9 mouse cellular contexts compared by ENCODE assay signal in the genomic region with DNA sequence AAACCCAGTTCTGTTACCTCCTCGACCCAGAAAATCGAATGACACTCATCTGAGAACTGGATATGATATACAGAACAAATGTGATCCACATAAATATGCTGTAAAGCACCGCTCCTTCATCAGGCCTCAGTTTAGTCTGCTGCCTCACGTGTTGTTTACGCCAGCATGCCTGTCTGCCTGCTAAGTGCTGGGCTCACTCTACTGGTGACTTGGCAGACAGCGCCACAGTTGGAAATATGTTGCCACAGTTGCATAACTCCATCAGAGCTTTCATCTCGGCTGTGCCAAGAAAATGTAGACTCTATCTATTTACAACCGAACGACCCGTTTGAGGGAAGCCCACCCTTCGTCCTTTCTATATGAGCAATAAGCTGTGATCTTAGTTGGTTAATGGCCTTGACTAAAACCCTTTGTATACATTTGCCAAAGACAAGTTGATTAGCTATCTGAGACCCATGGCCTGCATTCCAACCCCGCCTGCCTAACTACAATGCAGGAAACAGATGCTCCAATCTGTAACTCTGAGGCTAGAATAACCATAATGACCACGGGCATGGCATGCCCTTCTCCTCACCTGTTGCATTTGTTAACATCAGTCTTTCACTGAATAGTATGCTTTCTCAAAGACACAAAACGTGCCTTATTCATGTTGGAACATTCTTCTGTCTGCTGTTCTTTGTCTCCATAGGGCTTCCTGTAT. TPM values are rescaled to one million over a fixed set of nuclear protein-coding genes. Genes with fewer than 3 reads are reported as not detected.
DNase-seq lines count a peak whose midpoint lies in the region; ATAC-seq and TF ChIP-seq lines count a peak whose summit lies in the region.
"Had no signal": no experiment of that assay in that cellular context is flagged by ENCODE, and none has a peak within 500 bp of the region (broad histone marks: within the 10 kb centered on the region; RNA-seq: fewer than 3 reads in every experiment).

No protein-coding gene starts in this region.

- H3K27me3 ChIP-seq in hindbrain, postnatal 0 days (ENCODE audit: insufficient read depth, low read length): no peaks in the 10 kb centered on the region
- no peaks in the 10 kb centered on the region for H3K27me3 ChIP-seq in hindbrain, embryonic 14.5 days (ENCODE audit: control insufficient read depth, insufficient read depth, low read length)
- H3K27me3 ChIP-seq in forebrain, embryonic 16.5 days (replicated peaks; ENCODE audit: control insufficient read depth, insufficient read depth, low read length): no peaks in the 10 kb centered on the region
- H3K27me3 ChIP-seq in midbrain, embryonic 10.5 days (ENCODE audit: low read depth, poor library complexity, severe bottlenecking): no peaks in the 10 kb centered on the region
- H3K27me3 ChIP-seq in hindbrain, embryonic 10.5 days (ENCODE audit: insufficient read depth, poor library complexity, severe bottlenecking): no peaks in the 10 kb centered on the region

- H3K4me1 ChIP-seq in hindbrain, postnatal 0 days (ENCODE audit: insufficient read depth, low read length): no peaks in the 10 kb centered on the region
- no peaks in the 10 kb centered on the region for H3K4me1 ChIP-seq in hindbrain, embryonic 14.5 days (replicated peaks; ENCODE audit: control insufficient read depth, insufficient read depth, low read length)
- H3K4me1 ChIP-seq in forebrain, embryonic 16.5 days (replicated peaks; ENCODE audit: control insufficient read depth, insufficient read depth, low read length): no peaks in the 10 kb centered on the region
- no peaks in the 10 kb centered on the region for H3K4me1 ChIP-seq in midbrain, embryonic 10.5 days
- H3K4me1 ChIP-seq in hindbrain, embryonic 10.5 days (replicated peaks): no peaks in the 10 kb centered on the region

- no peak overlapping the region for H3K27ac ChIP-seq in hindbrain, postnatal 0 days
- no peak overlapping the region for H3K27ac ChIP-seq in hindbrain, embryonic 14.5 days
- H3K27ac ChIP-seq in forebrain, embryonic 16.5 days (ENCODE audit: low read length): no peak overlapping the region
- H3K27ac ChIP-seq in midbrain, embryonic 10.5 days (replicated peaks): no peak overlapping the region
- no peak overlapping the region for H3K27ac ChIP-seq in hindbrain, embryonic 10.5 days
- H3K27ac ChIP-seq: liver, embryonic 14.5 days had no signal

- no peaks in the 10 kb centered on the region for H3K9me3 ChIP-seq in hindbrain, postnatal 0 days (ENCODE audit: low read length)
- no peaks in the 10 kb centered on the region for H3K9me3 ChIP-seq in hindbrain, embryonic 14.5 days (ENCODE audit: control insufficient read depth, low read length)
- H3K9me3 ChIP-seq in forebrain, embryonic 16.5 days (ENCODE audit: control insufficient read depth, low read length): no peaks in the 10 kb centered on the region
- H3K9me3 ChIP-seq in midbrain, embryonic 10.5 days (replicated peaks): no peaks in the 10 kb centered on the region
- H3K9me3 ChIP-seq in hindbrain, embryonic 10.5 days: no peaks in the 10 kb centered on the region

- ATAC-seq in hindbrain, postnatal 0 days: no peak
- no peak for ATAC-seq in hindbrain, embryonic 14.5 days (ENCODE audit: low FRiP score)
- peak; percentile 96 for ATAC-seq in forebrain, embryonic 16.5 days

- no peak overlapping the region for H3K4me2 ChIP-seq in hindbrain, postnatal 0 days (ENCODE audit: low read depth, low read length)
- no peak overlapping the region for H3K4me2 ChIP-seq in hindbrain, embryonic 14.5 days (replicated peaks)
- no peak overlapping the region for H3K4me2 ChIP-seq in forebrain, embryonic 16.5 days (ENCODE audit: low read length)

- no peak overlapping the region for H3K4me3 ChIP-seq in hindbrain, postnatal 0 days (ENCODE audit: low read length)
- no peak overlapping the region for H3K4me3 ChIP-seq in hindbrain, embryonic 14.5 days (replicated peaks; ENCODE audit: low read length)
- H3K4me3 ChIP-seq in forebrain, embryonic 16.5 days (replicated peaks; ENCODE audit: low read length): no peak overlapping the region
- no peak overlapping the region for H3K4me3 ChIP-seq in midbrain, embryonic 10.5 days
- H3K4me3 ChIP-seq in hindbrain, embryonic 10.5 days: no peak overlapping the region

- no peaks in the 10 kb centered on the region for H3K36me3 ChIP-seq in hindbrain, postnatal 0 days (ENCODE audit: insufficient read depth, low read length)
- H3K36me3 ChIP-seq in hindbrain, embryonic 14.5 days (replicated peaks; ENCODE audit: control insufficient read depth, insufficient read depth): no peaks in the 10 kb centered on the region
- no peaks in the 10 kb centered on the region for H3K36me3 ChIP-seq in forebrain, embryonic 16.5 days (ENCODE audit: control insufficient read depth, insufficient read depth)
- H3K36me3 ChIP-seq in midbrain, embryonic 10.5 days: no peaks in the 10 kb centered on the region
- H3K36me3 ChIP-seq in hindbrain, embryonic 10.5 days: no peaks in the 10 kb centered on the region

- WGBS in hindbrain, postnatal 0 days: 68% methylated on average over 14 of the region's 14 CpGs
- WGBS in hindbrain, embryonic 14.5 days: 85% methylated on average over 14 of the region's 14 CpGs
- WGBS in forebrain, embryonic 16.5 days: 67% methylated on average over 14 of the region's 14 CpGs
- 85% methylated on average over 14 of the region's 14 CpGs for WGBS in midbrain, embryonic 10.5 days
- 90% methylated on average over 14 of the region's 14 CpGs for WGBS in hindbrain, embryonic 10.5 days

- TF ChIP-seq CTCF in hindbrain, postnatal 0 days (IDR thresholded peaks at IDR 0.05; ENCODE audit: low read depth): peak; percentile 18; the same call in 1 of the 2 replicates

- no peak overlapping the region for H3K9ac ChIP-seq in hindbrain, postnatal 0 days (replicated peaks; ENCODE audit: low read length)
- no peak overlapping the region for H3K9ac ChIP-seq in hindbrain, embryonic 14.5 days
- H3K9ac ChIP-seq in forebrain, embryonic 16.5 days (replicated peaks; ENCODE audit: low read depth, low read length): no peak overlapping the region
- H3K9ac ChIP-seq: liver, embryonic 14.5 days had no signal

- DNase-seq in hindbrain, postnatal 0 days (ENCODE audit: low spot score): peak; percentile 23
- DNase-seq in hindbrain, embryonic 14.5 days (ENCODE audit: low spot score): no peak
- peak; percentile 53 to 54 for DNase-seq in layer of hippocampus, postnatal 36 days
- DNase-seq in right cerebral cortex, postnatal 14 days: peak; percentile 12
- no peak for DNase-seq in midbrain, embryonic 10.5 days (ENCODE audit: low spot score)
- DNase-seq in hindbrain, embryonic 10.5 days (ENCODE audit: low spot score): no peak
- no peak for DNase-seq in B cell, adult 2 months

RNA-seq across cellular contexts. Expression of gene Pmch, which starts 33.8 kb away (rescaled TPM):
- total RNA-seq in hindbrain, postnatal 0 days (2014; rRNA removed): not detected in 2 replicates
- polyA plus RNA-seq in hindbrain, postnatal 0 days (2015; fragmentation: Nextera tagmentation; extraction: Ambion mirVana): 0.36 TPM in 1 of 2 replicates, not detected in the other
- polyA plus RNA-seq in hindbrain, embryonic 14.5 days (2014; fragmentation: Nextera tagmentation; extraction: Ambion mirVana): 0.43 TPM in 2 replicates
- 6.9 TPM in 1 of 2 replicates, not detected in the other for polyA plus RNA-seq in forebrain, embryonic 16.5 days (2015; fragmentation: Nextera tagmentation; extraction: Ambion mirVana)
- not detected for total RNA-seq in layer of hippocampus, postnatal 36 days (2021)
- 0.57 and 0.80 TPM in 2 replicates for polyA plus RNA-seq in midbrain, embryonic 10.5 days (2016; fragmentation: Nextera tagmentation; extraction: Ambion mirVana)
- 0.27 and 1.4 TPM in 2 replicates for polyA plus RNA-seq in hindbrain, embryonic 10.5 days (2016; fragmentation: Nextera tagmentation; extraction: Ambion mirVana)

Comparison
In these comparisons a context has a peak if more than half of its experiments do, and no peak if none do; other contexts are left out.
1. DNase-seq: peak in hindbrain, postnatal 0 days (single experiment), layer of hippocampus, postnatal 36 days (2 of 2) and right cerebral cortex, postnatal 14 days (single experiment); none in hindbrain, embryonic 14.5 days (single experiment), midbrain, embryonic 10.5 days (single experiment), hindbrain, embryonic 10.5 days (single experiment) and B cell, adult 2 months (0 of 2).